ENCODE assay signal across 24 mouse cellular contexts in genomic region chr7:64331309-64331708, GRCm38 (mm10). TPM values are rescaled to one million over a fixed set of nuclear protein-coding genes. Genes with fewer than 3 reads are reported as not detected.
DNase-seq lines count a peak whose midpoint lies in the region; ATAC-seq and TF ChIP-seq lines count a peak whose summit lies in the region.
"Had no signal": no experiment of that assay in that cellular context is flagged by ENCODE, and none has a peak within 500 bp of the region (broad histone marks: within the 10 kb centered on the region; RNA-seq: fewer than 3 reads in every experiment).

No protein-coding gene starts in this region.

- peaks cover 41% of the 10 kb centered on the region for H3K36me3 ChIP-seq in midbrain, embryonic 13.5 days
- H3K36me3 ChIP-seq in midbrain, embryonic 14.5 days (ENCODE audit: control insufficient read depth, insufficient read depth, low read length), result peaks cover 41% of the 10 kb centered on the region
- peaks cover 40% of the 10 kb centered on the region for H3K36me3 ChIP-seq in myocyte (ENCODE audit: control insufficient read depth, insufficient read depth)

- no peak overlapping the region for H3ac ChIP-seq in myocyte (ENCODE audit: control insufficient read depth, insufficient read length)

- no peak for TF ChIP-seq POLR2A in myocyte (IDR thresholded peaks at IDR 0.05; ENCODE audit: insufficient read length, low read depth)

- H3K9ac ChIP-seq in midbrain, embryonic 13.5 days (replicated peaks), result no peak overlapping the region
- no peak overlapping the region for H3K9ac ChIP-seq in midbrain, embryonic 14.5 days (replicated peaks; ENCODE audit: low read length)
- H3K9ac ChIP-seq: embryonic facial prominence, embryonic 13.5 days; embryonic facial prominence, embryonic 15.5 days; forebrain, embryonic 12.5 days had no signal

- no peak overlapping the region for H3K4me3 ChIP-seq in midbrain, embryonic 13.5 days (replicated peaks)
- no peak overlapping the region for H3K4me3 ChIP-seq in midbrain, embryonic 14.5 days (replicated peaks; ENCODE audit: low read depth, low read length)
- no peak overlapping the region for H3K4me3 ChIP-seq in myocyte
- H3K4me3 ChIP-seq: embryonic facial prominence, embryonic 13.5 days; embryonic facial prominence, embryonic 15.5 days; erythroblast, embryonic 14.5 days; forebrain, embryonic 10.5 days; forebrain, embryonic 12.5 days had no signal

- no peaks in the 10 kb centered on the region for H3K4me1 ChIP-seq in midbrain, embryonic 13.5 days (replicated peaks)
- no peaks in the 10 kb centered on the region for H3K4me1 ChIP-seq in midbrain, embryonic 14.5 days (ENCODE audit: control insufficient read depth, insufficient read depth, low read length)
- H3K4me1 ChIP-seq: embryonic facial prominence, embryonic 13.5 days; embryonic facial prominence, embryonic 15.5 days; forebrain, embryonic 10.5 days; forebrain, embryonic 12.5 days had no signal

- no peaks in the 10 kb centered on the region for H3K79me2 ChIP-seq in myocyte (ENCODE audit: control insufficient read depth, insufficient read depth)

- no peak for ATAC-seq in midbrain, embryonic 13.5 days
- ATAC-seq in midbrain, embryonic 14.5 days (ENCODE audit: low FRiP score, low TSS enrichment), result no peak
- ATAC-seq: forebrain, embryonic 14.5 days; forebrain, embryonic 16.5 days had no signal

- peak; percentile 40 for DNase-seq in heart, adult 11 months
- DNase-seq in heart, postnatal 25 days (ENCODE audit: low spot score), result no peak
- no peak for DNase-seq in midbrain, embryonic 14.5 days
- peak; percentile 44 for DNase-seq in 416B (ENCODE audit: low read depth)
- DNase-seq in adrenal gland, postnatal 36 days, result no peak
- DNase-seq: adrenal gland, adult 2 months; adrenal gland, postnatal 10 days; adrenal gland, postnatal 25 days; cerebellum, adult 11 months; cerebellum, adult 18-20 months; cerebellum, adult 8-10 months; cerebellum, adult 9-11 months; cerebellum, postnatal 14 days; cerebellum, postnatal 36 days; embryo, embryonic 11 days had no signal

- intact Hi-C loops in heart, postnatal 25 days (cut with DNase I), result no loop called here

- no peak overlapping the region for H3K4me2 ChIP-seq in midbrain, embryonic 13.5 days (replicated peaks)
- no peak overlapping the region for H3K4me2 ChIP-seq in midbrain, embryonic 14.5 days (ENCODE audit: low read length)
- no peak overlapping the region for H3K4me2 ChIP-seq in myocyte (ENCODE audit: low read depth)
- H3K4me2 ChIP-seq: embryonic facial prominence, embryonic 13.5 days; embryonic facial prominence, embryonic 15.5 days; forebrain, embryonic 12.5 days had no signal

- H3K27me3 ChIP-seq in midbrain, embryonic 13.5 days, result no peaks in the 10 kb centered on the region
- no peaks in the 10 kb centered on the region for H3K27me3 ChIP-seq in midbrain, embryonic 14.5 days (ENCODE audit: control insufficient read depth, insufficient read depth, low read length)
- H3K27me3 ChIP-seq in myocyte (ENCODE audit: control insufficient read depth, insufficient read depth, insufficient read length), result no peaks in the 10 kb centered on the region
- H3K27me3 ChIP-seq: embryonic facial prominence, embryonic 13.5 days; embryonic facial prominence, embryonic 15.5 days; forebrain, embryonic 12.5 days had no signal

- H3K27ac ChIP-seq in midbrain, embryonic 13.5 days, result 0 out of 2 replicates have a peak overlapping the region, but pooled peaks have one; percentile 4
- no peak overlapping the region for H3K27ac ChIP-seq in midbrain, embryonic 14.5 days (replicated peaks; ENCODE audit: low read depth, low read length)
- H3K27ac ChIP-seq: embryonic facial prominence, embryonic 13.5 days; embryonic facial prominence, embryonic 15.5 days; forebrain, embryonic 10.5 days; forebrain, embryonic 12.5 days had no signal

- H3K9me3 ChIP-seq in midbrain, embryonic 13.5 days, result no peaks in the 10 kb centered on the region
- no peaks in the 10 kb centered on the region for H3K9me3 ChIP-seq in midbrain, embryonic 14.5 days (ENCODE audit: control insufficient read depth, low read length)
- H3K9me3 ChIP-seq: embryonic facial prominence, embryonic 13.5 days; embryonic facial prominence, embryonic 15.5 days; forebrain, embryonic 10.5 days; forebrain, embryonic 12.5 days had no signal

- WGBS in midbrain, embryonic 13.5 days, result 88% methylated on average over 3 of the region's 3 CpGs
- 87% methylated on average over 3 of the region's 3 CpGs for WGBS in midbrain, embryonic 14.5 days

TF ChIP-seq in myocyte, 11 proteins besides CTCF, POLR2A, EP300 and RAD21:
- TF ChIP-seq MYOD1 (IDR thresholded peaks at IDR 0.05; ENCODE audit: control insufficient read depth in 1 of 3, insufficient read length in 2 of 3, low read depth in 2 of 3) (peak in 2 of 3 experiments; percentile 48 to 54), MAX (IDR thresholded peaks at IDR 0.05; ENCODE audit: low read depth) (no peak)
TF ChIP-seq in myocyte: peak in this region for 1.

RNA-seq across cellular contexts. Expression of gene Fan1, which starts 42.6 kb away (rescaled TPM):
- 1 to 10 TPM; 8.4 to 8.8 TPM for total RNA-seq in heart, postnatal 25 days (2021)
- 9.0 TPM in 2 replicates for polyA plus RNA-seq in midbrain, embryonic 13.5 days (2015; fragmentation: Nextera tagmentation; extraction: Ambion mirVana)
- polyA plus RNA-seq in midbrain, embryonic 14.5 days (2014; fragmentation: Nextera tagmentation; extraction: Ambion mirVana), result 4.7 and 5.0 TPM in 2 replicates
- 1.7 TPM for polyA plus RNA-seq in myocyte (2012; fragmentation: generic; extraction: Trizol)
- 1 to 10 TPM; 5.7 to 6.9 TPM for total RNA-seq in adrenal gland, postnatal 36 days (2021)

RNA-seq across cellular contexts. Expression of gene Mtmr10, which starts 43.9 kb away (rescaled TPM):
- 10 to 100 TPM; 11.9 to 12.0 TPM for total RNA-seq in heart, postnatal 25 days (2021)
- 9.9 and 10.9 TPM in 2 replicates for polyA plus RNA-seq in midbrain, embryonic 13.5 days (2015; fragmentation: Nextera tagmentation; extraction: Ambion mirVana)
- 7.5 and 13.1 TPM in 2 replicates for polyA plus RNA-seq in midbrain, embryonic 14.5 days (2014; fragmentation: Nextera tagmentation; extraction: Ambion mirVana)
- polyA plus RNA-seq in myocyte (2012; fragmentation: generic; extraction: Trizol), result 5.6 TPM
- total RNA-seq in adrenal gland, postnatal 36 days (2021), result 10 to 100 TPM; 26.6 to 28.4 TPM

Comparison
In these comparisons a context has a peak if more than half of its experiments do, and no peak if none do; other contexts are left out.
1. DNase-seq: peak in heart, adult 11 months (single experiment) and 416B (single experiment); none in heart, postnatal 25 days (single experiment), midbrain, embryonic 14.5 days (single experiment) and adrenal gland, postnatal 36 days (0 of 2).